Comparison of ENCODE assay signal across 15 mouse cellular contexts in genomic region chr4:67273553-67273952, GRCm38 (mm10).
"Had no signal": no experiment of that assay in that cellular context is flagged by ENCODE, and none has a peak within 500 bp of the region (broad histone marks: within the 10 kb centered on the region; RNA-seq: fewer than 3 reads in every experiment).

No protein-coding gene starts in this region.

- H3K27me3 ChIP-seq: neural tube, embryonic 12.5 days; neural tube, embryonic 13.5 days; stomach, embryonic 15.5 days had no signal

- DNase-seq: retina, postnatal 1 day; right cerebral cortex, adult 18-20 months; right cerebral cortex, postnatal 14 days; right cerebral cortex, postnatal 25 days; right cerebral cortex, postnatal 4 days; spleen, adult 18-20 months; thymus, adult 18-20 months; thymus, adult 2 months; thymus, postnatal 14 days; thymus, postnatal 25 days; thymus, postnatal 36 days; thymus, postnatal 4 days had no signal

- H3K9ac ChIP-seq: neural tube, embryonic 12.5 days; neural tube, embryonic 13.5 days; stomach, embryonic 15.5 days had no signal

- H3K36me3 ChIP-seq: neural tube, embryonic 12.5 days; neural tube, embryonic 13.5 days; stomach, embryonic 15.5 days had no signal

- H3K27ac ChIP-seq: neural tube, embryonic 12.5 days; neural tube, embryonic 13.5 days; stomach, embryonic 15.5 days had no signal

- H3K9me3 ChIP-seq: neural tube, embryonic 12.5 days; neural tube, embryonic 13.5 days; stomach, embryonic 15.5 days had no signal

- H3K4me2 ChIP-seq: neural tube, embryonic 12.5 days; neural tube, embryonic 13.5 days; stomach, embryonic 15.5 days had no signal

- H3K4me3 ChIP-seq: neural tube, embryonic 12.5 days; neural tube, embryonic 13.5 days; stomach, embryonic 15.5 days had no signal

- H3K4me1 ChIP-seq: neural tube, embryonic 12.5 days; neural tube, embryonic 13.5 days; stomach, embryonic 15.5 days had no signal
